Mouse (Mus musculus) liver, embryonic 16.5 days (tissue): ENCODE data around the gene Fxyd7. TPM values are rescaled to one million over a fixed set of nuclear protein-coding genes. Genes with fewer than 3 reads are reported as not detected.

Experiments
- ATAC-seq: fragments of 200-750 bp; cut with Nextera tagmentation; 2 replicates; pipeline ENCODE4 v1.8.0; 2017; ENCODE audit warnings: low read depth, mild to moderate bottlenecking, moderate number of reproducible peaks, moderate library complexity
- H3K27ac ChIP-seq: fragments of 300-500 bp; sonication (generic); 2 replicates; pipeline ENCODE4 v1.5.1; 2014; ENCODE audit warnings: mild to moderate bottlenecking, low read length
- H3K27me3 ChIP-seq: fragments of 300-500 bp; sonication (generic); 2 replicates; pipeline ENCODE4 v1.6.1; 2014; ENCODE audit warnings: low read depth, low read length, mixed read lengths; ENCODE audit not compliant: control insufficient read depth, insufficient read depth
- H3K36me3 ChIP-seq: fragments of 300-500 bp; sonication (generic); 2 replicates; pipeline ENCODE4 v1.6.1; 2014; ENCODE audit warnings: mild to moderate bottlenecking; ENCODE audit not compliant: control insufficient read depth, insufficient read depth
- H3K4me1 ChIP-seq: fragments of 300-500 bp; sonication (generic); 2 replicates; pipeline ENCODE4 v1.6.1; 2014; ENCODE audit warnings: low read depth, low read length, mixed read lengths; ENCODE audit not compliant: control insufficient read depth
- H3K4me2 ChIP-seq: fragments of 300-500 bp; sonication (generic); 2 replicates; pipeline ENCODE4 v1.6.1; 2014; ENCODE audit warnings: low read depth, low read length, mixed read lengths
- H3K4me3 ChIP-seq: fragments of 300-500 bp; sonication (generic); 2 replicates; pipeline ENCODE4 v1.5.1; 2014; ENCODE audit warnings: low read depth, mild to moderate bottlenecking, low read length
- H3K9ac ChIP-seq: fragments of 300-500 bp; sonication (generic); 2 replicates; pipeline ENCODE4 v1.6.1; 2014; ENCODE audit warnings: low read depth, low read length
- H3K9me3 ChIP-seq: fragments of 300-500 bp; sonication (generic); replicated peaks from 2 replicates; pipeline ENCODE4 v1.6.1; 2016; ENCODE audit warnings: low read length; ENCODE audit not compliant: control insufficient read depth
- WGBS: fragments of 180-500 bp; shearing (Covaris S2); extraction: QIAGEN DNeasy Blood & Tissue Kit; methylation state at CpG from one replicate; pipeline ENCODE4 v1.1.7; 2014; ENCODE audit not compliant: insufficient replicate concordance; 5-methylcytosine and 5-hydroxymethylcytosine counted together
- polyA plus RNA-seq: library from polyadenylated mRNA; unstranded; fragments of >200 nt; fragmentation: Nextera tagmentation; extraction: Ambion mirVana; gene quantifications from 2 replicates; pipeline ENCODE4 v1.2.1, GENCODE M21; 2015

Gene Fxyd7
- polyA plus RNA-seq = 0.15 and 0.65 TPM in 2 replicates

GRCm38 (mm10) chr7:31051321-31052021, at the start of gene Fxyd7:
Gene Fxyd7 (minus strand): TSS chr7:31051467.
- Histone ChIP-seq H3K4me1 (peaks cover 6% of the 10 kb centered on the region), H3K4me3 (no peak within 1 kb of the TSS)
- ATAC-seq = no peak

GRCm38 (mm10) chr7:31100786-31101185, 49.5 kb upstream of the Fxyd7 start:
- WGBS = 51% methylated on average over 14 of the region's 14 CpGs
- Histone ChIP-seq H3K9ac (no peak overlapping the region), H3K36me3 (no peaks in the 10 kb centered on the region), H3K27ac (no peak overlapping the region), H3K27me3 (no peaks in the 10 kb centered on the region), H3K4me2 (no peak overlapping the region), H3K4me3 (no peak overlapping the region), H3K4me1 (no peaks in the 10 kb centered on the region), H3K9me3 (no peaks in the 10 kb centered on the region)
- ATAC-seq = no peak

More at GRCm38 (mm10) chr7:31051321-31052021, at the start of gene Fxyd7:
- no peak within 1 kb of the TSS for H3K27ac ChIP-seq
- 4% methylated on average over 27 of the region's 28 CpGs for WGBS
- no peak within 1 kb of the TSS for H3K4me2 ChIP-seq
- no peak within 1 kb of the TSS for H3K9ac ChIP-seq
- peaks cover 44% of the 10 kb centered on the region for H3K27me3 ChIP-seq
- H3K9me3 ChIP-seq = no peaks in the 10 kb centered on the region
- H3K36me3 ChIP-seq = no peaks in the 10 kb centered on the region

- H3K36me3 ChIP-seq = no peaks in the 10 kb centered on the region
- H3K9me3 ChIP-seq = no peaks in the 10 kb centered on the region
- no peaks in the 10 kb centered on the region for H3K4me1 ChIP-seq
- WGBS = 63% methylated on average over 6 of the region's 6 CpGs
- ATAC-seq = no peak
- H3K4me2 ChIP-seq = no peak overlapping the region
- no peak overlapping the region for H3K9ac ChIP-seq
- H3K27me3 ChIP-seq = no peaks in the 10 kb centered on the region
- H3K27ac ChIP-seq = no peak overlapping the region
- no peak overlapping the region for H3K4me3 ChIP-seq
These were observed 48.3 kb upstream of the Fxyd7 start for GRCm38 (mm10) chr7:31099612-31099982.

- ATAC-seq = no peak
- Histone ChIP-seq H3K36me3 (no peaks in the 10 kb centered on the region), H3K4me3 (no peak overlapping the region), H3K27me3 (no peaks in the 10 kb centered on the region), H3K9ac (no peak overlapping the region), H3K9me3 (no peaks in the 10 kb centered on the region), H3K4me1 (no peaks in the 10 kb centered on the region), H3K27ac (no peak overlapping the region), H3K4me2 (no peak overlapping the region)
- 66% methylated on average over 22 of the region's 22 CpGs for WGBS
These were observed 47.7 kb upstream of the Fxyd7 start for GRCm38 (mm10) chr7:31098697-31099611.

- 35% methylated on average over 20 of the region's 20 CpGs for WGBS
- Histone ChIP-seq H3K4me2 (no peak overlapping the region), H3K27ac (no peak overlapping the region), H3K9me3 (no peaks in the 10 kb centered on the region), H3K9ac (no peak overlapping the region), H3K4me3 (no peak overlapping the region), H3K27me3 (no peaks in the 10 kb centered on the region), H3K36me3 (no peaks in the 10 kb centered on the region), H3K4me1 (no peaks in the 10 kb centered on the region)
- ATAC-seq = peak; percentile 78
These were observed 46.4 kb upstream of the Fxyd7 start for GRCm38 (mm10) chr7:31097583-31098248.

- Histone ChIP-seq H3K27me3 (no peaks in the 10 kb centered on the region), H3K4me1 (no peaks in the 10 kb centered on the region), H3K27ac (no peak overlapping the region), H3K4me3 (no peak overlapping the region), H3K4me2 (no peak overlapping the region), H3K9me3 (no peaks in the 10 kb centered on the region), H3K9ac (no peak overlapping the region), H3K36me3 (no peaks in the 10 kb centered on the region)
- 59% methylated on average over 9 of the region's 9 CpGs for WGBS
- ATAC-seq = no peak
These were observed 45.8 kb upstream of the Fxyd7 start for GRCm38 (mm10) chr7:31096892-31097564.

GRCm38 (mm10) chr7:31094774-31095501, 43.7 kb upstream of the Fxyd7 start:
- no peaks in the 10 kb centered on the region for H3K4me1 ChIP-seq
- no peak for ATAC-seq
- H3K9me3 ChIP-seq = no peaks in the 10 kb centered on the region
- no peak overlapping the region for H3K27ac ChIP-seq
- no peaks in the 10 kb centered on the region for H3K36me3 ChIP-seq
- H3K9ac ChIP-seq = no peak overlapping the region
- H3K4me3 ChIP-seq = no peak overlapping the region
- H3K27me3 ChIP-seq = no peaks in the 10 kb centered on the region
- no peak overlapping the region for H3K4me2 ChIP-seq
- WGBS = 13% methylated on average over 12 of the region's 12 CpGs

GRCm38 (mm10) chr7:31089721-31090120, 38.5 kb upstream of the Fxyd7 start:
- no peaks in the 10 kb centered on the region for H3K36me3 ChIP-seq
- no peaks in the 10 kb centered on the region for H3K27me3 ChIP-seq
- H3K4me3 ChIP-seq = no peak overlapping the region
- H3K4me2 ChIP-seq = no peak overlapping the region
- H3K4me1 ChIP-seq = no peaks in the 10 kb centered on the region
- H3K9me3 ChIP-seq = no peaks in the 10 kb centered on the region
- H3K9ac ChIP-seq = no peak overlapping the region
- 0 out of 2 replicates have a peak, but pooled peaks have one; percentile 27 for ATAC-seq
- H3K27ac ChIP-seq = no peak overlapping the region
- WGBS = 19% methylated on average over 2 of the region's 2 CpGs
